Mouse (Mus musculus) monocyte, adult 5-6 weeks (primary cell): Measurements from ENCODE around the gene Cd83. TPM values are rescaled to one million over a fixed set of nuclear protein-coding genes. Genes with fewer than 3 reads are reported as not detected.
A peak's percentile ranks its signal among the peaks of the same experiment; 100 is the strongest.

Experiments used
- ATAC-seq: fragments of 153-309, 156-312 bp; replicated peaks from 2 replicates; pipeline ENCODE4 v1.8.0; 2017; ENCODE audit warnings: mild to moderate bottlenecking; ENCODE audit not compliant: low TSS enrichment, insufficient number of reproducible peaks, severe bottlenecking, poor library complexity, low FRiP score
- total RNA-seq: library from RNA; stranded (forward); fragments of 200-1000, 200-491, 200-594 nt; gene quantifications from 3 replicates; pipeline ENCODE4 v1.2.3, GENCODE M21; 2017

The Cd83 gene
- total RNA-seq, 1 experiment from 2014 or later: 355 TPM

GRCm38 (mm10) chr13:43773020-43773419 is 11.6 kb upstream of the Cd83 start:
- no peak for ATAC-seq

DNA sequence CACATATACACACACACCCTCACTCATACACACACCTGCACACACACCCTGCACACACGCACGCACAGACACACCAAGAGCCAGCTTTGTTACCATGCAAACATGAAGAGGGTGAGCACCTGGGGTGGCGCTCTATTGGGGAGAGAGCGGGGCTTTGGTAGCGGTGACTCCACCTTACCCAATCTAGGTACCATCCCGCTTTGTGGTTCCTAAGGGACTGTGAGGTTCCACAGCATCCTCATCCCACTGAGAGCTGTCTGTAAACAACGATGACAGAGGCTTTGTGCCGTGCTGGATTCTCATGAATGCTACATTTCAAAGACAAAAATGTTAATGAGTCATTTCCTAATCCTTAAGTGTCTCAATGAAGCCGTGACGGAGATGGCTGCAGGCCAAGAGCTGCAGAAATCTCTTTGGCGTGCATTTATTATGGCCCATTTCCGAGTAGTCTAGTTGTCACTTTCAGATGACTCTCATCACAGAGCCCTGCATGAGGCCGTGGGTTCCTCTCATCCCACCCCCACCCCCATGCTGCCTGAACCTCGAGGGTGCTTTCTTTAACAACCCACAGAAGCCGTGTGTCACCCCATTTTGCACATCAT is 10.5 kb upstream of the Cd83 start:
- peak; percentile 16 for ATAC-seq

DNA sequence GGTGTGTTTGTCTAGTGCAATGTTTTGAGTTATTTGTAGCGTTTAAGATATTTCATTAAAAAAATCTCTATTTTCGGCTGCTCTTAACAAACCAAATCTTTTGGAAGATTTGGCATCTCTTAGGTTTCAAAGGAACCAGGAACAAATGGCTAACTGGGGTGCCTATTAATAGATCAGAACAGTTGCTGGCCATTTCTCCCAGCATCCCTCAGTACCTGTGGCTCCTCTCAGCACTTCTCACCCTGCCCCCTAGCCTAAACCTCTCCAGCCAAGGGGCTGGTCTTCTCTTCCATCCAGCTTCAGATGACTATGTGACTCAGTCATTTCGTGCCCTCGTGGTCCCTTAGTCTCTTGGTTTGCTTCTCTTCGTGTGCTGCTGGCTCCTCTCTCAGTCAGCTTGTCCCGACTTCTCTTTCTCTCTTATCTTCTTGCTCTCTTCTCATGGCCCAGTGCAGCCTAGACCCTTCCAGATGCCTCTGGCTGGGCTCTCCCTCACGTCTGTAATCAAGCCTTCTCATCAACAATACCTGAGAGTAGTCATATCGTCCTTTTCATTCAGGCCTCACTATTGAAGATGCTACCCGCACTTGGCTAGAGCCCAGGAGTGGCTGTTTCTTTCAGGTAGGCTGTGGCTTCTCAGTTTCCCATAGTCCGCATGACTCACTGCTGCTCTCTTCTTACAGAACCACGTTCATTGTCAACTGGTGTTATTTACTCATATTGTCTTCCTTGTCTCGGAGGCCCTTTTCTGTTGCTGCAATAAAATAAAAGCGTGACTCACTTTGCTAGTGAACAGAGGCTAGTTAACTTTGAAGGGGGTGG is 9.8 kb upstream of the Cd83 start:
- no peak; the same call in none of the 2 replicates for ATAC-seq

DNA sequence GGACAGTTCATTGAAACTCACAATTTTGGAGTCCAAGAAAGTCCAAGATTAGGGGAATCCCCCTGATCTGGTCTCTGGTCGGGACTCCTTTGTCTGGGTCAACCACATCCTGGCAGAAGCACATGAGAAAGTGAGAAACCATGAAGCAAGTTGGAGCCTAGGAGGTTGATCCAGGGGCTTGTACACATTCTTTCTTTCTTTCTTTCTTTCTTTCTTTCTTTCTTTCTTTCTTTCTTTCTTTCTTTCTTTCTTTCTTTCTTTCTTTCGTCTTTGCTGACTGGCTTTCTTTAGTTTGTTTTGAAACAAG is 9.2 kb upstream of the Cd83 start:
- peak; percentile 41; the same call in 1 of the 2 replicates for ATAC-seq

GRCm38 (mm10) chr13:43777321-43778002 is 7.1 kb upstream of the Cd83 start:
- ATAC-seq: peak; percentile 55

GRCm38 (mm10) chr13:43778021-43778649 is 6.4 kb upstream of the Cd83 start:
- ATAC-seq: peak; percentile 23; the same call in 1 of the 2 replicates

DNA sequence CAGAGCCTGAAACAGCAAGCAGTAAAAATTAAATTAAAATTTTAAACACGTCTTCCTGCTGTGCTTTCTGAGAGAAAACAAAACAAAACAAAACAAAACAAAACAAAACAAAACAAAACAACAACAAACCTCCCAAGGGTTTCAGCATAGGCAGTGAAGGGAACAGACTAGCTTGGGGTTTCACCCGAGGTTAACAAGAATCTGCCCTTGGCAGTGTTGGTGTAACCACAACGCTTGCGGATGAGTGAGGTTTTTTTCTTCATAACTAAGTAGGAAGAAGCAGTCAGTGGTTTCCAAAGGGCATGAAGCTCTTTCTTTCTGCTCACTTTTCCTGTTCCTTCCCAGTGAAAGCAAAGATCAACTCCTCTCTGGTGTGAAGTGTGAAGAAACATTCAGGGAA is 5.6 kb upstream of the Cd83 start:
- 0 out of 2 replicates have a peak, but pooled peaks have one; percentile 18 for ATAC-seq

DNA sequence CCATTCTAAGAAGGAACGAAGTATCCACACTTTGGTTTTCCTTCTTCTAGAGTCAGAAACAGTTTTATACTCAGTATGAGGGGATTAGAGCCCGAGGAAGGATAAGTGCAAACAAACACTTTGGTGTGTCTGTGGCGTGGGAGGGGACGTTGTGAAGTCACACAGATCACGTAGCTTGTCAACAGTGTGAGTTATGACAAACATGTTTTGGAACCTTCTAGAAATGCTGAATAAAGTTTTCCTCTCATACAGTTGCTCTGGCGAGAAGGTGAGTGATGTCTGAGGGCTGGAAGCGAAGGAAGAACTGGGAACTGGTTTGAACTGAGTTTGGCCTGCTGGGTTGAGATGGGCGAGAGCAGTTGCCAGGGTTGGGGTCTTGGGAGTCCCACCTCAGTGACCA is 4.5 kb upstream of the Cd83 start:
- no peak for ATAC-seq

DNA sequence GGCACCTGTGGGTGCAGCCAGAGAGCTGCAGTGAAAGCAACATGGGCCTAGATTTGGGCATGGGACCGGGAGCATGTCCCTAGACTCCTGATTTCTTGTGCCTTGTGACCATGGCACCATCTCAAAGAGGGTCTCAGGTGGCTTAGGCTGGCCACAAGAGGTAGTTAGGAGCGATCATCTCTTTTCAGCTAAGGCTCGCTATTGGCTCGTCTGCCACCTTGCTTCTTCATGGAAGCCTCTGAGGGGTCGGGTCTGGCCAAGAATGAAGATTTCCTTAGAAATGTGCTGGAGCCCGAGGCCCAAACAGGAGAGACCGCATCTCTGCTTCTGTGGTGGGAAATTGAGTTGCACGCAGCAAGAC is 1.1 kb downstream of the Cd83 start:
- no peak for ATAC-seq

GRCm38 (mm10) chr13:43786171-43786795 is 1.7 kb downstream of the Cd83 start:
- ATAC-seq: peak; percentile 36

DNA sequence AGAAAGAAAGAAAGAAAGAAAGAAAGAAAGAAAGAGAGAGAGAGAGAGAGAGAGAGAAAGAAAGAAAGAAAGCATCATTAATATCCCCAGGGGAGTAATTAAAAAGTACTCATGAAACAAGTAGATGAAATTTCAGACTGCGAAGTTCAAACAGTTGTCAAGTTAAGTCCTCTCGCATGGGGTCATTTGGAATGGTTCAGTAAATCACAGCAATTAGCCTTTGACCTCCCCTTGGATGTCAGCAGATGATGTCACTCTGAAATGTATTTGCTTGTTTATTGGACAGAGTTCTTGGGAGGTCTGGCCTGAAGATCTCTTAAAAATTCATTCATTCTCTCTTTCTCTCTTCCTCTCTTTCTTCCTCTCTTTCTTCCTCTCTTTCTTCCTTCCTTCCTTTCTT is 2.7 kb downstream of the Cd83 start:
- no peak for ATAC-seq

DNA sequence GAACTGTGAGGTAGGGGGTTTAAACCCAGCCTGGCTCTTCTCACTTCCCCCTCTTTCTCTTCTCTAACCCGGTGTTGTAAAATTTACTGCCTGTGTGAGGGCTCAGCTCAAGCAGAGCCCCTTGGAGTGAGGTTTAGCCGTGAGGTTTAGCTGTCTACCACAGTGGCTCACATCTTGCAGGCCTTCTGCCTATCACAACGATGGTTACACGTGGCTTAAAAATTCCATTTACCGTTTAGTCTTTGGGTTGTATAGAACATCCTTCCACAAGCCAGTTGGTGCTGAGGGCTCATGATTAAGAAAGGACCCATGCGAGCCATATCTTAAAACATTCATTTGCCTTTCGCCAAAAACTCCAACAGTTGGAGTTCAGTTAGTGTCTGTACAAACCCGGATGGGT is 3.5 kb downstream of the Cd83 start:
- ATAC-seq: no peak

- ATAC-seq: peak; percentile 56
Observed at GRCm38 (mm10) chr13:43788983-43789645, 4.5 kb downstream of the Cd83 start.

DNA sequence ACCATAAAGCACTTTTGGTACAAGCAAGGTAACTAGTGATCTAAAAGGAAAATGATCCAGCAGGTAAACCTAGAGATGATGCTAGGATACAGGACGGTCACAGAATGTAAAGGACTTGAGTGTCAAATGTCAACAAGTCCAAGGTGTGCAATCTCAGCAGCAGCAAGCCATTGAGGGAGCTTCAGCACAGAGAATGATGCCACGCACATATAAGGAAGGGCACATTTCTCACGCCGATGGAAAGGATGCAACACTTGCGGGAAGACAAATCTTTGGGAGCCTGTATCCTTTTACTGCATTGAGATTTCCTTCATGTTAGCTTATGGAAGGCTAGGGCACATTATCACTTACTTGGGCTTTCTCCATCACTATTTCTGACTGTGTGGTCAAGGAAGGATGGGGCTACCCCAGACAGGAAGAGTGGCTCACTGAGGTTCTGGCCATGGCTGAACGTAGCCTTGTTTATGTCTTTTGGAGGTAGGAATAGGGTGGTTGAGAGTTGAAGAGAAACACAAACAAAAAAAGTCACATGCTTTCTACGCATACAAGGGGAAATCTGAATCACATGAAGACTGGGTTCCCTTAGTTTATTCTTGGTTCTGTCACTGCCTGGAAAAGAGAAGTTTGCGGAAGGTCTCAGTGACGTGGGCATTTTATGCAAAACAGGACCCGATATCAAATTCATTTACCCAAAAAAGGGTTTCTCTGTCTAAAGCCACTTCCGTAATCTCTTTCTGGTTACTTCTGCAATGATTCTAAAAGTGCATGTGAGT is 5.8 kb downstream of the Cd83 start:
- ATAC-seq: peak; percentile 33

- ATAC-seq: no peak
Observed at GRCm38 (mm10) chr13:43795334-43795733, 10.8 kb downstream of the Cd83 start.

GRCm38 (mm10) chr13:43798655-43799054 is 14.1 kb downstream of the Cd83 start:
- ATAC-seq: no peak

DNA sequence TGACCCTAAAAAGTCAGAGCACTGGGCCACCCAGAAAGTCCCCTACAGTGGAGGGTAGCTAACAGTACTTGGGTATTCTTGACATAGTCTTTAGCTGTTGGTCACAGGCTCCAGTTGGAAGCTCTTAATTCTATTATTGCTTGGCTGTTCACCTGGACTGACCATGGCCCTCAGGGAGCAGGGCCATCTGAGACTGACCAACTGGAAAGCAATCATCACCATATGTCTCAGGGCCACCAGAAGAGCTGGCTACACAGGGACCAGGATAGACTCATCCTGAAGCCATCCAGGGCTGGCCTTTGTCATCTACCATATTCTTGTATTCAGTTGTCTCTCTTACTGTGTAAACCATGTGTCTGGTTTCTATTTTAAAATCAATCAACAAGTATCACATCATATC is 15.6 kb downstream of the Cd83 start:
- ATAC-seq: no peak

DNA sequence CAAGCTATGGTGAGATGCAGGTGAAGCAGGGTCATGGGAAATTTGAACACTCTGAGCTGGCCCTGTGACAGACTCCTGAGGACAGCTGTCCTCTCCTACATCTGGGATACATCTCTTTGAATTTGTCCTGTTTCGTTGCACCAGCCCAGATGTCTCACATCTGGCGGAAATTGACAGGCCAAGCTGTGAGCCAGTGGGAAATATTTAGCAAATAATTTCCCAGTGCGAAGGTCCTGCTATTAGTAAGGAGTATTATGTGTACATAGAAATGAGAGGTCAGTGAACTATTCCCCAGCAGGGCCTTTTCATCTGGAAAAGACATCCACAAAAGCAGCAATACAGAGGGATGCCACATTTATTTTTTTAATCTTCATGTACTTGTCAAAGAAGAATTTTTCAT is 17.4 kb downstream of the Cd83 start:
- no peak for ATAC-seq
